Mouse (Mus musculus) lung, embryonic 14.5 days (tissue): ENCODE data around the gene Tnfrsf26. TPM values are rescaled to one million over a fixed set of nuclear protein-coding genes. Genes with fewer than 3 reads are reported as not detected.

ENCODE experiments used
- ATAC-seq: fragments of 200-750 bp; cut with Nextera tagmentation; 2 replicates; pipeline ENCODE4 v1.8.0; 2017; ENCODE audit warnings: mild to moderate bottlenecking, moderate TSS enrichment, moderate library complexity; ENCODE audit not compliant: insufficient read depth
- DNase-seq: peaks from one replicate; pipeline ENCODE4 v3.0.0-alpha.2; 2015
- H3K27ac ChIP-seq: fragments of 300-500 bp; sonication (generic); 2 replicates; pipeline ENCODE4 v1.5.1; 2014; ENCODE audit warnings: low read depth, mild to moderate bottlenecking, moderate library complexity
- H3K27me3 ChIP-seq: fragments of 300-500 bp; sonication (generic); 2 replicates; pipeline ENCODE4 v1.6.1; 2014; ENCODE audit warnings: low read length, control low read depth; ENCODE audit not compliant: insufficient read depth
- H3K36me3 ChIP-seq: fragments of 300-500 bp; sonication (generic); 2 replicates; pipeline ENCODE4 v1.6.1; 2014; ENCODE audit warnings: control low read depth; ENCODE audit not compliant: insufficient read depth
- H3K4me1 ChIP-seq: fragments of 300-500 bp; sonication (generic); 2 replicates; pipeline ENCODE4 v1.6.1; 2014; ENCODE audit warnings: antibody characterized with exemption, control low read depth; ENCODE audit not compliant: insufficient read depth
- H3K4me2 ChIP-seq: fragments of 300-500 bp; sonication (generic); 2 replicates; pipeline ENCODE4 v1.6.1; 2014; ENCODE audit warnings: mild to moderate bottlenecking
- H3K4me3 ChIP-seq: fragments of 300-500 bp; sonication (generic); 2 replicates; pipeline ENCODE4 v1.5.1; 2014; ENCODE audit warnings: low read depth, low read length
- H3K9ac ChIP-seq: fragments of 300-500 bp; sonication (generic); 2 replicates; pipeline ENCODE4 v1.6.1; 2014
- H3K9me3 ChIP-seq: fragments of 300-500 bp; sonication (generic); 2 replicates; pipeline ENCODE4 v1.6.1; 2016; ENCODE audit warnings: low read depth, low read length, control low read depth
- CTCF ChIP-seq: IDR thresholded peaks from 2 replicates; pipeline ENCODE4 v1.5.1; 2016; ENCODE audit warnings: antibody characterized with exemption, low read depth
- WGBS: fragments of 180-500 bp; shearing (Covaris S2); extraction: QIAGEN DNeasy Blood & Tissue Kit; methylation state at CpG from one replicate; pipeline ENCODE4 v1.1.7; 2014; 5-methylcytosine and 5-hydroxymethylcytosine counted together
- microRNA-seq: library from miRNA; unstranded; fragments of <30 nt; microRNA quantifications from one replicate; pipeline ENCODE4, GENCODE M21; 2016; ENCODE audit warnings: borderline number of aligned reads
- polyA plus RNA-seq: library from polyadenylated mRNA; unstranded; fragments of >200 nt; fragmentation: Nextera tagmentation; extraction: Ambion mirVana; gene quantifications from 2 replicates; pipeline ENCODE4 v1.2.1, GENCODE M21; 2014

The Tnfrsf26 gene
- polyA plus RNA-seq, 1 experiment from 2014 or later, result 0.11 TPM

DNA sequence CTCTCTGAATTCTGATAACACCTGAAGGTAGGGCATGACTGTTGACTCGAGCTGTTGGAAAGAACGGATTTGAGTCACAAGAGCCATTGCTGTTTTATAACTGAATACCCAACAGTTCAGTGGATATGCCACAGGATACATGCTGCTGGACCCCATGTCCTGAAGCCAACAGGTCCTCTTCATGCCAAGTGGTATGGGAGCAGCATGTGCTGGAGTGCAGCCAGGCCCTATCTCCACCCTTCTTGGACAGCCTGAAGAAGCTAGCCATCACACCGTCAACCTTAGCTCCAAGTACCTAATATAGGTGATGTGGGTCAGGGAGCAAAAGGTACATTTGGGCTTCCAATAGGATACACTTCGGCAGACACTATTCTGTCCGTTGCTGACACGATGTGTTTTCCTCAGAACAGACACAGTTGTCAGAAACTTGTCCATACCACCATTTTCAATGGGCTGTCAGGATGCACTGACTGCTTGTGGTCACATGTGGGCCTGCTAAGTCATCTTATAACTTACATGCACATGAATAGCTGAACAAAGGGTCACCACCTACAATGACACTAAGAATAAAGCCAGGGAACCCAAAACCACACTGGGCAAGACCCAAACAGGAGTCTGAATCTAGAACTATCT, 63.4 kb downstream of the Tnfrsf26 start:
- WGBS, result 92% methylated on average over 6 of the region's 6 CpGs
- Histone ChIP-seq H3K4me2 (no peak overlapping the region), H3K36me3 (peaks cover 98% of the 10 kb centered on the region), H3K9me3 (no peaks in the 10 kb centered on the region), H3K4me1 (no peaks in the 10 kb centered on the region), H3K27ac (no peak overlapping the region), H3K4me3 (no peak overlapping the region), H3K27me3 (no peaks in the 10 kb centered on the region), H3K9ac (no peak overlapping the region)
- ATAC-seq, result no peak
- no peak for DNase-seq
- no peak for TF ChIP-seq CTCF

DNA sequence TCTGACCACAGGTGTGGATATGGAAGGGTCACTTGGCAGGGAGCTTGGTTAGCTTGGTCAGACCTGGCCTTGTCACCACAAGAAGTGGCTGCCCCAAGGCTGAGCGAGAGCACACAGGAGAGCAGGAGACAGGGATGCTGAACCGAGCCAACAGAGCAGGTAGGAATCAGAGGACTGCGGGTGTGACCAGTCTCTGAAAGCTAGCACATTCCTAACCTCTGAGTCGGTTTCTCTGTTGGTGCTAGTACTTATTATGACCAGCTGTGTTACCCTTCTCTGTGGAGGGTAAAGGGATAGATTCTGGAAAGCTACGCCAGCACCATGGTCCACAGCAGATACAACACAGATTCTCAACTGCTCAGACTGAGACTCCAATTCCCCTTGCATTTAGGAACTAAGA, 64.7 kb downstream of the Tnfrsf26 start:
- no peak overlapping the region for H3K4me2 ChIP-seq
- no peak overlapping the region for H3K9ac ChIP-seq
- DNase-seq (no peak), ATAC-seq (no peak)
- H3K4me1 ChIP-seq, result no peaks in the 10 kb centered on the region
- TF ChIP-seq CTCF, result no peak
- H3K36me3 ChIP-seq, result peaks cover 97% of the 10 kb centered on the region
- 90% methylated on average over 5 of the region's 5 CpGs for WGBS
- no peaks in the 10 kb centered on the region for H3K9me3 ChIP-seq
- no peak overlapping the region for H3K4me3 ChIP-seq
- H3K27ac ChIP-seq, result no peak overlapping the region
- H3K27me3 ChIP-seq, result no peaks in the 10 kb centered on the region

Small RNA genes within 50 kb of the gene (microRNA-seq; reads per million reads assigned to microRNA genes)
- gene Mir7064, result 0.95 reads per million

Other genes with a start within 250 kb of the Tnfrsf26 start
- 587 and 596 TPM in 2 replicates for gene Cdkn1c, start 167.7 kb downstream of the Tnfrsf26 start, polyA plus RNA-seq
- gene Slc22a18, start 155.0 kb downstream of the Tnfrsf26 start, polyA plus RNA-seq, result 0.91 and 1.4 TPM in 2 replicates
- 2.9 and 3.9 TPM in 2 replicates for gene Phlda2, start 125.6 kb downstream of the Tnfrsf26 start, polyA plus RNA-seq
- gene Nap1l4, start 79.6 kb downstream of the Tnfrsf26 start, polyA plus RNA-seq, result 132 and 141 TPM in 2 replicates
- gene Cars, start 28.6 kb downstream of the Tnfrsf26 start, polyA plus RNA-seq, result 59.8 and 65.9 TPM in 2 replicates
- gene Tnfrsf22, start 20.9 kb upstream of the Tnfrsf26 start, polyA plus RNA-seq, result 9.3 and 13.6 TPM in 2 replicates
- 0.95 and 1.1 TPM in 2 replicates for gene Tnfrsf23, start 57.1 kb upstream of the Tnfrsf26 start, polyA plus RNA-seq
- gene Osbpl5, start 128.3 kb upstream of the Tnfrsf26 start, polyA plus RNA-seq, result 34.2 and 36.8 TPM in 2 replicates
- not detected in 2 replicates for gene Mrgprg, start 138.3 kb upstream of the Tnfrsf26 start, polyA plus RNA-seq
- 1.5 and 1.9 TPM in 2 replicates for gene Mrgpre, start 155.8 kb upstream of the Tnfrsf26 start, polyA plus RNA-seq
- 6.7 and 9.5 TPM in 2 replicates for gene Nadsyn1, start 194.1 kb upstream of the Tnfrsf26 start, polyA plus RNA-seq
- gene Dhcr7, start 194.4 kb upstream of the Tnfrsf26 start, polyA plus RNA-seq, result 44.2 and 45.3 TPM in 2 replicates
- gene Gm498, start 238.1 kb upstream of the Tnfrsf26 start, polyA plus RNA-seq, result not detected in 2 replicates